Mouse (Mus musculus): ENCODE data around the gene Knop1. TPM values are rescaled to one million over a fixed set of nuclear protein-coding genes. Genes with fewer than 3 reads are reported as not detected.

The Knop1 gene
- polyA plus RNA-seq, 1 experiment from 2014 or later: 23.2 TPM

GRCm38 (mm10) chr7:118851571-118851970 is 4.5 kb downstream of the Knop1 start:
- peaks cover 8% of the 10 kb centered on the region for H3K36me3 ChIP-seq (ENCODE audit: control insufficient read depth, insufficient read depth)
- WGBS (ENCODE audit: insufficient replicate concordance): 81% methylated on average over 7 of the region's 7 CpGs

GRCm38 (mm10) chr7:118850676-118851290 is 5.3 kb downstream of the Knop1 start:
- no peak overlapping the region for H3K4me3 ChIP-seq (ENCODE audit: low read depth, low read length)
- peaks cover 15% of the 10 kb centered on the region for H3K4me1 ChIP-seq (ENCODE audit: control insufficient read depth, low read depth, low read length)
- peaks cover 10% of the 10 kb centered on the region for H3K36me3 ChIP-seq (ENCODE audit: control insufficient read depth, insufficient read depth)

More at GRCm38 (mm10) chr7:118851571-118851970, 4.5 kb downstream of the Knop1 start:
- no peak for ATAC-seq (ENCODE audit: low read depth)
- Histone ChIP-seq H3K4me3 (ENCODE audit: low read depth, low read length) (no peak overlapping the region), H3K4me1 (ENCODE audit: control insufficient read depth, low read depth, low read length) (peaks cover 18% of the 10 kb centered on the region), H3K9me3 (replicated peaks; ENCODE audit: control insufficient read depth, low read length) (no peaks in the 10 kb centered on the region), H3K27ac (ENCODE audit: low read length) (no peak overlapping the region), H3K4me2 (ENCODE audit: low read depth, low read length) (no peak overlapping the region), H3K9ac (ENCODE audit: low read depth, low read length) (no peak overlapping the region), H3K27me3 (ENCODE audit: control insufficient read depth, insufficient read depth, low read depth, low read length) (no peaks in the 10 kb centered on the region)

GRCm38 (mm10) chr7:118849543-118850250 is 6.4 kb downstream of the Knop1 start:
- no peak overlapping the region for H3K4me2 ChIP-seq (ENCODE audit: low read depth, low read length)
- H3K36me3 ChIP-seq (ENCODE audit: control insufficient read depth, insufficient read depth): peaks cover 16% of the 10 kb centered on the region
- 39% methylated on average over 5 of the region's 5 CpGs for WGBS (ENCODE audit: insufficient replicate concordance)

More at GRCm38 (mm10) chr7:118850676-118851290, 5.3 kb downstream of the Knop1 start:
- WGBS (ENCODE audit: insufficient replicate concordance): 64% methylated on average over 9 of the region's 9 CpGs
- H3K27me3 ChIP-seq (ENCODE audit: control insufficient read depth, insufficient read depth, low read depth, low read length): no peaks in the 10 kb centered on the region
- no peak for ATAC-seq (ENCODE audit: low read depth)
- no peaks in the 10 kb centered on the region for H3K9me3 ChIP-seq (replicated peaks; ENCODE audit: control insufficient read depth, low read length)
- no peak overlapping the region for H3K9ac ChIP-seq (ENCODE audit: low read depth, low read length)
- H3K27ac ChIP-seq (ENCODE audit: low read length): no peak overlapping the region
- no peak overlapping the region for H3K4me2 ChIP-seq (ENCODE audit: low read depth, low read length)

DNA sequence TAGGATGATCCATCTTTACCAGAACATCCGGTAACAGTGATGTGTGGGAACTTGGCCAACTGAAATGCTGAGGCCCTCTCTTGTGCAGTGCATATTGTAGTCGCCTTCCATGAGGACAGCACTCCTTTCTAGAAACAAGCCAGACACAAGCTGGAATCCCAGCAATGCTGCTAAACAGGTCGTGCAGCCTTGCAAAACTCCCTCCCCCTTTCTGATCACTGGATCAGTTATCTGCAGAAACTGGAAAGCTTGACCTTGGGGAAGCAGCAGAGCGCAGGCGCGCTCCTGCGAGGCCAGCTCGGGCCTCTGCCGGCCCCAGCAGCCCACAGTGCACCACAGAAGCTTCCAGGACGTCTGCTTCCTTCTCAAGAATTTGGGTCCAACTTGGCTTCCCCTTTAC is 7.3 kb downstream of the Knop1 start:
- peaks cover 22% of the 10 kb centered on the region for H3K36me3 ChIP-seq (ENCODE audit: control insufficient read depth, insufficient read depth)
- 58% methylated on average over 10 of the region's 10 CpGs for WGBS (ENCODE audit: insufficient replicate concordance)
- no peaks in the 10 kb centered on the region for H3K27me3 ChIP-seq (ENCODE audit: control insufficient read depth, insufficient read depth, low read depth, low read length)
- ATAC-seq (ENCODE audit: low read depth): no peak
- H3K4me2 ChIP-seq (ENCODE audit: low read depth, low read length): no peak overlapping the region
- no peaks in the 10 kb centered on the region for H3K9me3 ChIP-seq (replicated peaks; ENCODE audit: control insufficient read depth, low read length)
- peaks cover 7% of the 10 kb centered on the region for H3K4me1 ChIP-seq (ENCODE audit: control insufficient read depth, low read depth, low read length)
- no peak overlapping the region for H3K4me3 ChIP-seq (ENCODE audit: low read depth, low read length)
- no peak overlapping the region for H3K9ac ChIP-seq (ENCODE audit: low read depth, low read length)
- no peak overlapping the region for H3K27ac ChIP-seq (ENCODE audit: low read length)

More at GRCm38 (mm10) chr7:118849543-118850250, 6.4 kb downstream of the Knop1 start:
- no peaks in the 10 kb centered on the region for H3K27me3 ChIP-seq (ENCODE audit: control insufficient read depth, insufficient read depth, low read depth, low read length)
- H3K9me3 ChIP-seq (replicated peaks; ENCODE audit: control insufficient read depth, low read length): no peaks in the 10 kb centered on the region
- H3K4me3 ChIP-seq (ENCODE audit: low read depth, low read length): no peak overlapping the region
- H3K27ac ChIP-seq (ENCODE audit: low read length): no peak overlapping the region
- H3K9ac ChIP-seq (ENCODE audit: low read depth, low read length): no peak overlapping the region
- H3K4me1 ChIP-seq (ENCODE audit: control insufficient read depth, low read depth, low read length): peaks cover 13% of the 10 kb centered on the region
- ATAC-seq (ENCODE audit: low read depth): no peak

- H3K9me3 ChIP-seq (replicated peaks; ENCODE audit: control insufficient read depth, low read length): no peaks in the 10 kb centered on the region
- no peak overlapping the region for H3K9ac ChIP-seq (ENCODE audit: low read depth, low read length)
- no peak overlapping the region for H3K4me2 ChIP-seq (ENCODE audit: low read depth, low read length)
- no peaks in the 10 kb centered on the region for H3K27me3 ChIP-seq (ENCODE audit: control insufficient read depth, insufficient read depth, low read depth, low read length)
- no peak for ATAC-seq (ENCODE audit: low read depth)
- H3K4me1 ChIP-seq (ENCODE audit: control insufficient read depth, low read depth, low read length): peaks cover 7% of the 10 kb centered on the region
- H3K36me3 ChIP-seq (ENCODE audit: control insufficient read depth, insufficient read depth): peaks cover 27% of the 10 kb centered on the region
- H3K4me3 ChIP-seq (ENCODE audit: low read depth, low read length): no peak overlapping the region
- WGBS (ENCODE audit: insufficient replicate concordance): 69% methylated on average over 4 of the region's 4 CpGs
- no peak overlapping the region for H3K27ac ChIP-seq (ENCODE audit: low read length)
These were observed 9.7 kb downstream of the Knop1 start for GRCm38 (mm10) chr7:118846329-118846728.

- no peak overlapping the region for H3K4me3 ChIP-seq (ENCODE audit: low read depth, low read length)
- H3K9ac ChIP-seq (ENCODE audit: low read depth, low read length): no peak overlapping the region
- H3K36me3 ChIP-seq (ENCODE audit: control insufficient read depth, insufficient read depth): peaks cover 35% of the 10 kb centered on the region
- peak; percentile 37; the same call in 1 of the 2 replicates for ATAC-seq (ENCODE audit: low read depth)
- 53% methylated on average over 5 of the region's 5 CpGs for WGBS (ENCODE audit: insufficient replicate concordance)
- no peaks in the 10 kb centered on the region for H3K9me3 ChIP-seq (replicated peaks; ENCODE audit: control insufficient read depth, low read length)
- H3K4me2 ChIP-seq (ENCODE audit: low read depth, low read length): no peak overlapping the region
- peaks cover 4% of the 10 kb centered on the region for H3K4me1 ChIP-seq (ENCODE audit: control insufficient read depth, low read depth, low read length)
- no peaks in the 10 kb centered on the region for H3K27me3 ChIP-seq (ENCODE audit: control insufficient read depth, insufficient read depth, low read depth, low read length)
- no peak overlapping the region for H3K27ac ChIP-seq (ENCODE audit: low read length)
These were observed 10.9 kb downstream of the Knop1 start for GRCm38 (mm10) chr7:118845141-118845540.

GRCm38 (mm10) chr7:118842938-118843337 is 13.1 kb downstream of the Knop1 start:
- H3K36me3 ChIP-seq (ENCODE audit: control insufficient read depth, insufficient read depth): peaks cover 36% of the 10 kb centered on the region
- H3K9me3 ChIP-seq (replicated peaks; ENCODE audit: control insufficient read depth, low read length): no peaks in the 10 kb centered on the region
- H3K27ac ChIP-seq (ENCODE audit: low read length): no peak overlapping the region
- H3K4me3 ChIP-seq (ENCODE audit: low read depth, low read length): no peak overlapping the region
- H3K4me1 ChIP-seq (ENCODE audit: control insufficient read depth, low read depth, low read length): no peaks in the 10 kb centered on the region
- H3K9ac ChIP-seq (ENCODE audit: low read depth, low read length): no peak overlapping the region
- H3K4me2 ChIP-seq (ENCODE audit: low read depth, low read length): no peak overlapping the region
- ATAC-seq (ENCODE audit: low read depth): no peak
- H3K27me3 ChIP-seq (ENCODE audit: control insufficient read depth, insufficient read depth, low read depth, low read length): no peaks in the 10 kb centered on the region
- WGBS (ENCODE audit: insufficient replicate concordance): 67% methylated on average over 4 of the region's 4 CpGs

GRCm38 (mm10) chr7:118841796-118842195 is 14.3 kb downstream of the Knop1 start:
- Histone ChIP-seq H3K4me2 (ENCODE audit: low read depth, low read length) (no peak overlapping the region), H3K4me1 (ENCODE audit: control insufficient read depth, low read depth, low read length) (no peaks in the 10 kb centered on the region), H3K27ac (ENCODE audit: low read length) (no peak overlapping the region), H3K36me3 (ENCODE audit: control insufficient read depth, insufficient read depth) (peaks cover 35% of the 10 kb centered on the region), H3K9ac (ENCODE audit: low read depth, low read length) (no peak overlapping the region), H3K9me3 (replicated peaks; ENCODE audit: control insufficient read depth, low read length) (no peaks in the 10 kb centered on the region), H3K4me3 (ENCODE audit: low read depth, low read length) (no peak overlapping the region), H3K27me3 (ENCODE audit: control insufficient read depth, insufficient read depth, low read depth, low read length) (no peaks in the 10 kb centered on the region)
- no peak for ATAC-seq (ENCODE audit: low read depth)
- WGBS (ENCODE audit: insufficient replicate concordance): 32% methylated on average over 1 of the region's 1 CpGs

DNA sequence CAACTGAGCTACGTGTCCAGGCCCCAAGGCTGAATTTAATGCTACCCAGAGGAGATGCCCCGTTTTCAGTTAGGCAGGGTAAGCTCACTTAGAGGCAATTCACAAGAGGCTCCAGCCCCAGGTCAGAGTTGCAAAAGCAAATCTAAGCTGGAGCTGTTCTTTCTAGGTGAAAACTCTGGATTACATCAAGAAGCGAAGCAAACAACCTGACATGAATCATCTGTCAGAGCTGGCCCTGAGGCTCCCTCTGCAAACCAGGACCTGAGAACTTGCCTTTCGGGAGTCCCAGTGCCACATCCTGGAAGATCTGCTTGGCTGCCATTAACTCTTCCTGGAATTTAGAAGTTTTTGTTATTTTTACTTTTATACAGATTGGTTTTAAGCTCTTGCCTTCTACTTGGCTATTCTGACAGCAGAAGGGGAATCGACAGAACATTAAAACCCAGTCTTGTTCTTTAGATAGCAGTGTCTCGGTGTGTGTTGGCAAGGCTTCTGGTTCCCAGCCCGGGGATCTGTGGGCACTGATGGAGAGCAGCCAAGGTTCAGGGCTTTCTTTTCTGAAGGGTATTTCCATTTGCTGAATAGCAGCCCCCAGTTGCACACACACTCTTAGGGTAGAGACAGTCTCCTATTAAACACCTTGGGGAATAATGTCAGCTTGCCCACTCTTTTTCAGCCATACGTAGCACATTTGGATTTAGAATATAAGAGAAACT is 14.9 kb downstream of the Knop1 start:
- no peak overlapping the region for H3K4me2 ChIP-seq (ENCODE audit: low read depth, low read length)
- H3K9me3 ChIP-seq (replicated peaks; ENCODE audit: control insufficient read depth, low read length): no peaks in the 10 kb centered on the region
- H3K4me3 ChIP-seq (ENCODE audit: low read depth, low read length): no peak overlapping the region
- peaks cover 32% of the 10 kb centered on the region for H3K36me3 ChIP-seq (ENCODE audit: control insufficient read depth, insufficient read depth)
- H3K27me3 ChIP-seq (ENCODE audit: control insufficient read depth, insufficient read depth, low read depth, low read length): no peaks in the 10 kb centered on the region
- H3K27ac ChIP-seq (ENCODE audit: low read length): no peak overlapping the region
- H3K9ac ChIP-seq (ENCODE audit: low read depth, low read length): no peak overlapping the region
- ATAC-seq (ENCODE audit: low read depth): no peak
- 72% methylated on average over 8 of the region's 8 CpGs for whole genome bisulfite sequencing (ENCODE audit: insufficient replicate concordance)
- no peaks in the 10 kb centered on the region for H3K4me1 ChIP-seq (ENCODE audit: control insufficient read depth, low read depth, low read length)
